Mouse (Mus musculus) spleen, adult 18-20 months (tissue): ENCODE results near the gene Slc38a3.
A peak's percentile ranks its signal among the peaks of the same experiment; 100 is the strongest.

Experiments
- DNase-seq, 2 experiments: peaks; one replicate each; pipeline ENCODE4 v3.0.0; 2022; ENCODE audit warnings: mixed read lengths in 2 of 2

Slc38a3 gene

GRCm38 (mm10) chr9:107665308-107665707 lies 4.0 kb downstream of the Slc38a3 start:
- DNase-seq, result no peak

GRCm38 (mm10) chr9:107663525-107663924 lies 5.8 kb downstream of the Slc38a3 start:
- no peak for DNase-seq

- no peak for DNase-seq
These were observed 7.0 kb downstream of the Slc38a3 start for GRCm38 (mm10) chr9:107662342-107662741.

- DNase-seq, result no peak
These were observed 8.6 kb downstream of the Slc38a3 start for GRCm38 (mm10) chr9:107660777-107661176.

- no peak for DNase-seq
These were observed 9.4 kb downstream of the Slc38a3 start for GRCm38 (mm10) chr9:107659961-107660360.

DNA sequence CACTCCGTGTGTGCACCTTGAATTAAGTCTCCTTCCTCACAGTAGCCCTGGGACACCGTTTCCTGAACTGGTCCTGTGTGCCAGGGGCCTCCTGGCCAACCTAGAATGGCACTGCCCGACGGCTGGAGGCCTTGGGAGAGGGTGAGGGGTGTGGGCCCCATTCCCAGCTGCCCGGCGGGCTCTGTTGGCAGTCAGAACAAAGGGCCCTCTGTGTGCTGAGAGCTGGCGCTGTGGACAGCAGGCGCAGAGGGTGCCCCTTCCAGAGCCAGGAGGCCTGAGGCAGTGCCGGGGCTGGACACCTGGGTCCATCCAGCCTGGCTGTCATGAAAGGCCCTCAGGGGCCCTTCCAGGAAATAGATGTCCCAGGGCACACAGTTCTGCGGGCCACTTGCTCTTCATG lies 9.8 kb downstream of the Slc38a3 start:
- no peak for DNase-seq

GRCm38 (mm10) chr9:107658096-107658495 lies 11.2 kb downstream of the Slc38a3 start:
- no peak for DNase-seq

DNA sequence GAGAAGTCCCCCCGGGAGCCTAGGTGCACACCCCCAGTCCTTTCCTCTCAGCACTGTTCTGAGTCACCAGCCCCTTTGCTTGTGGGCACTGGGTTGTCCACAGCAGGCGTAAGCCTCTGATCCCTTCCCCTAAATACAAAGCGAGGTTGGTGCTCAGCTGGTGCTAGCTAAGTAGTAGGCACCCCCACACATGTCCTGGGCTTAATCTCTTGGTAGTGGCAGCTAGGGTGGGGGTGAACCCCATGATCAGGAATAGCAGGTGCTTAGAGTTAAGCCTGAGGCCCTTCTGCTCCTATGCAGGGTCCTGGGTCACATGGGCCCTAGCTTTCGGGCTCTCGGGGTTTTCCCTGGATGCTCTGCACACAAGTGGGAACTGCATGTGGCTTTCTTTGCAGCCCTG lies 12.2 kb downstream of the Slc38a3 start:
- no peak for DNase-seq

- DNase-seq, result no peak
These were observed 14.7 kb downstream of the Slc38a3 start for GRCm38 (mm10) chr9:107654585-107654984.

- DNase-seq, result no peak
These were observed 15.9 kb downstream of the Slc38a3 start for GRCm38 (mm10) chr9:107653474-107653873.

- DNase-seq, result no peak
These were observed 18.4 kb downstream of the Slc38a3 start for GRCm38 (mm10) chr9:107650708-107651481.

DNA sequence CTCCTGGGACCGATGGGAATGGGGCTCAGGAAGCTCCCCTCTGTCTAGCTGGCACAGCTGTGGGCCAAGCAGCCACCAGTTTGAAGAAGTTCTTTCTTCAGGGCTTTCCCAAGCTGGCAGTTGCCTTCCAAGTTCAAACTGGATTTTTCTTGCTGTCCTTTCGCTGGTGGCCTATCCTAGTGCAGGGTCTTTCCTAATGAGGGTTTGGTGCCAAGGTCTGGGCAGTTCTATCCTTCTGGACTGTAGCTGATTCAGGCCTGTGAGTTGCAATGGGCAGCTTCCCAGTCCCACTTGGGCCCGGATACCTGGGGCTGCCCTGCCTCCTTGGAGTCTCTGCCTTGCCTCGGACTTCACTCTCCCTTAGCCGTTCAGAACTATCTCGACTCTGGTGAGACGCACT lies 19.1 kb downstream of the Slc38a3 start:
- no peak for DNase-seq

- DNase-seq, result no peak
These were observed 20.6 kb downstream of the Slc38a3 start for GRCm38 (mm10) chr9:107648767-107649166.

GRCm38 (mm10) chr9:107646975-107647374 lies 22.4 kb downstream of the Slc38a3 start:
- DNase-seq, result no peak

- peak; percentile 50 to 74 for DNase-seq
These were observed 23.8 kb downstream of the Slc38a3 start for GRCm38 (mm10) chr9:107645577-107645976.

- no peak for DNase-seq
These were observed 24.2 kb downstream of the Slc38a3 start for GRCm38 (mm10) chr9:107645153-107645510.

DNA sequence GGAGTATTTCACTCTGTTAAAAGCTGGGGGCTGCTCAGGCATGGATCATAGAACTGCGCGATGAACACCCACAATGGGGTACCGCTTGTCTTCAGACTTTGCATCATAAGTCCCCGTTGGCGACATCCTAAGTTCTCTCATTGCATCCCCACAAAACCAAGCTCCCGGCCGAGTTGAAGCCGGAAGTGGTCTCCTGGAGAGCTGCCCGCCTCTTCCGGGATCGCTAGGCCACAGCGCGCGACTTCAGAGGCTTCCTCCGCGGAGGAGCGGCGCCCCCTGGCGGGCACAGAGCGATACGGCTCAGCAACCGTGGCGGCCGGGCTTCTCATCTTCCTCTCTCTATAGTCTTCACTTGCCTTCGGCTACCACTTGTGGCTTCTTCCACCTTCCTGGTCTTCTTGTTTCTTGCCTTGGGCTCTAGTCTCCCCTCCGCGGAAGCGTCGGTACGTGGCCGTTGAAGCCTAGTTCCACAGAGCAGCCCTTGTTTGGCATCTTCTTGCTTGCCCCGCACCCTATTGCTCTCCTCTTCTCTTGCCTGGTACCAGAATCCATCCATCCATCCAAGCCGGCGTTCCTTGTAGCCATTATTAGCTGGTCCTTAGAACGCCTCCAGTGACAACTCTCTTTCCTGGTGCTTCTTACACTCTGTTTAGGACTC lies 24.7 kb downstream of the Slc38a3 start:
- peak; percentile 84 to 94 for DNase-seq

GRCm38 (mm10) chr9:107643544-107644214 lies 25.7 kb downstream of the Slc38a3 start:
- DNase-seq, result no peak

- DNase-seq, result no peak
These were observed 27.7 kb downstream of the Slc38a3 start for GRCm38 (mm10) chr9:107641666-107642065.

DNA sequence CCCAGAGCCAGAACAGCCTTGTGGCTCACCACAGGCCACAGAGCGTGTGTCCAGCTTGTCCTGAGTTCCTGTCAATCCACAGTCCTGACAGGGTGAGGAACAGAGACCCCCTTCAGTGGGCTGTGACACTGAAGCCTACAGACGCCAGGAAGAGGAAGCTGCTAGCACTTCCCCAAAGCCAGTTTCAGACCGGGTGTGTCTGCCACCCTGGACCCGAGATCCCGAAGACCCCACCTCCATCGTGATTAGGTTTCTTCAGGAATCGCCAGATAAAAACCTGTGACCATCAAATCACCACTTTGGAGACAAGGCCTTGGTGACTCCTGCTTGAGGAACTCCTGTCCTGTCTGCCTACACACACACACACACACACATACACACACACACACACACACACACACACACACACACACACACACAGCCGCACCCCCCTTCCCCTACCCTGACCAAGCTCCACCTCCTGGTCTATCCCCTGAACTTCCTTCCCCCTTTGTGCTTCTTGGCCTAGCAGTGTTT lies 29.0 kb downstream of the Slc38a3 start:
- DNase-seq, result peak; percentile 60 to 64

- no peak for DNase-seq
These were observed 32.3 kb downstream of the Slc38a3 start for GRCm38 (mm10) chr9:107637070-107637469.

DNA sequence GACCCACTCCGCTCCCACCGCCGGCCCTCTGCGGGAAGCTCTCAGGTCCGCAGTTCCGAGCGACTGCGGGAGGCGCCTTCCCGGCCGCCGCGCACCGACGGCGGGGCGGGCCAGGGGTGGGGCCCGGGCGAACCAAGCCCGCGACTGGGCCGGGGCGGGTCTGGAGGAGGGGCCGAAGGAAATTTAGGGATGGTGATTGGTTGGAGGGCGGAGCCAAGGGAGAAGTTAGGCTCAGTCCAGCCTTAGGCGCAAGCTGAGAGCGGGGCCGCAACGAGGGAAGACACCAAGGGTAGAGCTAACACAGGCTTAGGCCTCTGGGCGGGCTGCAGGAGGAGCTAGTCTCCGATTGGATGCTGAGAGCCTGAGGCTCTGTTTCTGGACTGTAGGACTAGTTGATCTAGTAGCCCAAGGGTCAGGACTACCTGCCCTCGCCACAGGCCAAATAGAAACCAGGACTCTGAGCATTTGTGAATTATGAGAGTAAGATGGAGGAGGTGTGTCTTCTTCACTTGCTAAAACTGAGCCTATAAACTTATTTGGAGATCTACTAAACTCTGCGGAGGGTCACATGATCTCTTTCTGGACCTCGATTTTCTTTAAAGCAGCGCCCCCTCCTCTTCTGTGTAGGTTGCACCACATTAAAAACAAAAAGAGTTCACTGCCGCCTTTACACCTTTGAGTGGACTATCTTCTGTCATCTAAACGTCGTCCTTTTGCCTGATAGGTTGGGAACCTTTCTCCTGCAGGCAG lies 33.9 kb downstream of the Slc38a3 start, which contains the start of gene Gnai2:
TSS of gene Gnai2 (minus strand) at position 89 of the 750 bp plus-strand sequence.
- DNase-seq, result peak; percentile 96 to 97
